Comparison of ENCODE assay signal across 14 mouse cellular contexts in the genomic region with DNA sequence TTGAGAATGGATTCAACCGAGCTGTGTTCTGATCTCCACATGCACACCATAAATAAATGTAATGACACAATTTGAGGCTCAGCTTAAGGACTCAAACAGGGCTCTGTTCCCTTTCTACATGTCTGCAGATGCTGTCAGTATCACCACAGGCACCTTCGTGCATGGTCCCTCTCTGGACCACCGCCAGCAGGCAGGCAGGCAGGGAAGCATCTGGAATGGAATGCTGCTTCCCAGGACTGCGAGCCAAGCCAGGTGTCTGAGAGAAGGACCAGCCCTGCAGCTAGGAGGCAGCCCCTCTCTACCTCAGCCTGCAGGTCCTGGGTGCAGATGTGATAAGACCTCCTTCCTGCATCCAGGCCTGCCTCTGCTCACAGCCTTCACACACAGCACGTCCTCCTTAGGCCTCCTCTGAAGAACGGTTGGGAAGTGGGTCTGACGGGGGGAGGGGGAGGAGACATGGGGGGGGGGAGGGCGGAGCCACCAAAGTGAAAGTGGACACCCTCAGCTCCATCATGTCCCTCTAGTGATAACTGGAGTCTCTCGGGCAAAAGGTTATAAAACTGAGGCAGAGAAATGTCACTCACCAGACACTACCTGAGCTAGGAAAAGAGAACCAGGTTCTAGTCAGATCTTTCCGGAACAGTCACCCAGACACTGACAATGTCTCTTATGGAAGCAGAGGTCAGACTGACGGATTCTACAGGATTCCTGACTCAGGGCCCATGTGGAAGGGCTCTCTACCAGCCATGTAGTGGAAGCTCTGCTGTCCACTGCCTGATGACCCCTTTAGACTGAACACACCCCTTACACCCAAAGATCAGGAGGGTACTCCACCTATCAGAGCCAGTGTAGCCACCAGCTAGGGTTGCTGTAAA. TPM values are rescaled to one million over a fixed set of nuclear protein-coding genes. Genes with fewer than 3 reads are reported as not detected.
DNase-seq lines count a peak whose midpoint lies in the region; ATAC-seq and TF ChIP-seq lines count a peak whose summit lies in the region.
"Had no signal": no experiment of that assay in that cellular context is flagged by ENCODE, and none has a peak within 500 bp of the region (broad histone marks: within the 10 kb centered on the region; RNA-seq: fewer than 3 reads in every experiment).

No protein-coding gene starts in this region.

- no peak for DNase-seq in hindbrain, embryonic 10.5 days (ENCODE audit: low spot score)
- DNase-seq in MEL (ENCODE audit: low read depth, low spot score) = peak; percentile 84
- DNase-seq in liver, postnatal 0 days = no peak
- DNase-seq in cerebellum, postnatal 25 days = no peak
- DNase-seq in layer of hippocampus, adult 11-12 months (ENCODE audit: low spot score) = no peak
- DNase-seq: adrenal gland, postnatal 10 days; cerebellum, adult 9-11 months; layer of hippocampus, postnatal 36 days; lung, postnatal 4 days had no signal

- no peak for ATAC-seq in hindbrain, embryonic 12.5 days (ENCODE audit: low FRiP score)
- no peak for ATAC-seq in heart, embryonic 14.5 days (ENCODE audit: insufficient number of reproducible peaks, insufficient read depth, low FRiP score, low read depth)
- ATAC-seq in liver, postnatal 0 days = no peak
- no peak for ATAC-seq in monocyte, adult 5-6 weeks (replicated peaks; ENCODE audit: insufficient number of reproducible peaks, low FRiP score, low TSS enrichment, poor library complexity, severe bottlenecking)
- ATAC-seq: forebrain, embryonic 13.5 days; hindbrain, embryonic 16.5 days had no signal

- 47% methylated on average over 11 of the region's 11 CpGs for WGBS in hindbrain, embryonic 10.5 days
- WGBS in hindbrain, embryonic 12.5 days = 42% methylated on average over 11 of the region's 11 CpGs
- WGBS in heart, embryonic 14.5 days = 14% methylated on average over 10 of the region's 11 CpGs
- whole genome bisulfite sequencing in liver, postnatal 0 days (ENCODE audit: insufficient replicate concordance) = 39% methylated on average over 11 of the region's 11 CpGs

- TF ChIP-seq RAD21 in MEL (IDR thresholded peaks at IDR 0.05; ENCODE audit: low read depth, low read length) = no peak

- TF ChIP-seq EP300 in MEL (IDR thresholded peaks at IDR 0.05; ENCODE audit: low read depth in 1 of 2, low read length in 2 of 2) = peak in 1 of 2 experiments; percentile 25; a peak in 3 of 4 replicates
- no peak for TF ChIP-seq EP300 in liver, postnatal 0 days (IDR thresholded peaks at IDR 0.05; ENCODE audit: low read depth)

- H3K27ac ChIP-seq in hindbrain, embryonic 10.5 days = peak overlapping the region; percentile 59
- H3K27ac ChIP-seq in hindbrain, embryonic 12.5 days = no peak overlapping the region
- peak overlapping the region; percentile 28 for H3K27ac ChIP-seq in MEL (ENCODE audit: control insufficient read depth, low read depth, low read length)
- H3K27ac ChIP-seq in heart, embryonic 14.5 days (replicated peaks in 1 of 2; ENCODE audit: control insufficient read depth in 1 of 2, insufficient read depth in 1 of 2, low read depth in 2 of 2, low read length in 2 of 2) = peak overlapping the region; percentile 66 to 72
- peak overlapping the region; percentile 45; the same call in 1 of the 2 replicates for H3K27ac ChIP-seq in liver, postnatal 0 days (ENCODE audit: low read depth)
- H3K27ac ChIP-seq: forebrain, embryonic 13.5 days had no signal

- no peak overlapping the region for H3K9ac ChIP-seq in hindbrain, embryonic 12.5 days
- peak overlapping the region; percentile 32 for H3K9ac ChIP-seq in MEL (ENCODE audit: control insufficient read depth, low read depth, low read length, poor library complexity, severe bottlenecking)
- H3K9ac ChIP-seq in heart, embryonic 14.5 days (ENCODE audit: low read length) = peak overlapping the region; percentile 51; the same call in 1 of the 2 replicates
- no peak overlapping the region; the same call in 1 of the 2 replicates for H3K9ac ChIP-seq in liver, postnatal 0 days (replicated peaks)
- H3K9ac ChIP-seq: forebrain, embryonic 13.5 days had no signal

- H3K36me3 ChIP-seq in hindbrain, embryonic 10.5 days = no peaks in the 10 kb centered on the region
- H3K36me3 ChIP-seq in hindbrain, embryonic 12.5 days = no peaks in the 10 kb centered on the region
- H3K36me3 ChIP-seq in MEL (ENCODE audit: control insufficient read depth in 1 of 2, insufficient read depth in 2 of 2, low read length in 2 of 2) = peaks cover 0 to 18% of the 10 kb centered on the region in 2 experiments; a peak in 2 of 4 replicates
- H3K36me3 ChIP-seq in heart, embryonic 14.5 days (ENCODE audit: control insufficient read depth, insufficient read depth, low read length) = no peaks in the 10 kb centered on the region
- no peaks in the 10 kb centered on the region for H3K36me3 ChIP-seq in liver, postnatal 0 days (replicated peaks; ENCODE audit: insufficient read depth, low read length)

- H3K9me3 ChIP-seq in hindbrain, embryonic 10.5 days = no peaks in the 10 kb centered on the region
- H3K9me3 ChIP-seq in hindbrain, embryonic 12.5 days (replicated peaks) = no peaks in the 10 kb centered on the region
- no peaks in the 10 kb centered on the region for H3K9me3 ChIP-seq in MEL (replicated peaks; ENCODE audit: insufficient read depth, low read length)
- H3K9me3 ChIP-seq in heart, embryonic 14.5 days (ENCODE audit: control insufficient read depth, low read length) = no peaks in the 10 kb centered on the region
- no peaks in the 10 kb centered on the region for H3K9me3 ChIP-seq in liver, postnatal 0 days (ENCODE audit: low read length)
- H3K9me3 ChIP-seq: forebrain, embryonic 13.5 days had no signal

- H3K4me2 ChIP-seq in hindbrain, embryonic 12.5 days (replicated peaks) = no peak overlapping the region
- peak overlapping the region; percentile 26 for H3K4me2 ChIP-seq in heart, embryonic 14.5 days (ENCODE audit: low read length)
- H3K4me2 ChIP-seq in liver, postnatal 0 days (ENCODE audit: low read depth, low read length) = peak overlapping the region; percentile 42
- H3K4me2 ChIP-seq: forebrain, embryonic 13.5 days had no signal

- no peak for TF ChIP-seq POLR2A in MEL (IDR thresholded peaks at IDR 0.05; ENCODE audit: control insufficient read depth in 1 of 2, insufficient read depth in 1 of 2, low read depth in 1 of 2, low read length in 2 of 2, poor library complexity in 1 of 2)

- H3K27me3 ChIP-seq in hindbrain, embryonic 10.5 days (ENCODE audit: insufficient read depth, poor library complexity, severe bottlenecking) = no peaks in the 10 kb centered on the region
- no peaks in the 10 kb centered on the region for H3K27me3 ChIP-seq in hindbrain, embryonic 12.5 days
- no peaks in the 10 kb centered on the region for H3K27me3 ChIP-seq in MEL (ENCODE audit: control insufficient read depth in 1 of 2, insufficient read depth in 2 of 2, low read length in 2 of 2)
- H3K27me3 ChIP-seq in heart, embryonic 14.5 days (ENCODE audit: control insufficient read depth, insufficient read depth, low read length) = no peaks in the 10 kb centered on the region
- H3K27me3 ChIP-seq in liver, postnatal 0 days (ENCODE audit: insufficient read depth, low read length) = no peaks in the 10 kb centered on the region
- H3K27me3 ChIP-seq: forebrain, embryonic 13.5 days had no signal

- peaks cover 35% of the 10 kb centered on the region for H3K79me2 ChIP-seq in MEL (ENCODE audit: control insufficient read depth, insufficient read depth, low read length, poor library complexity)

- TF ChIP-seq CTCF in MEL (IDR thresholded peaks at IDR 0.05 in 2 of 3, conservative IDR thresholded peaks at IDR 0.05 in 1 of 3; ENCODE audit: control insufficient read depth in 1 of 3, insufficient read depth in 1 of 3, low read depth in 2 of 3, low read length in 3 of 3, poor library complexity in 1 of 3, severe bottlenecking in 1 of 3) = no peak
- 0 out of 2 replicates have a peak, but pooled peaks have one; percentile 4 for TF ChIP-seq CTCF in liver, postnatal 0 days (IDR thresholded peaks at IDR 0.05; ENCODE audit: low read depth)

- peaks cover 54% of the 10 kb centered on the region for H3K4me1 ChIP-seq in hindbrain, embryonic 10.5 days (replicated peaks)
- peaks cover 38% of the 10 kb centered on the region for H3K4me1 ChIP-seq in hindbrain, embryonic 12.5 days
- H3K4me1 ChIP-seq in MEL (ENCODE audit: control insufficient read depth in 1 of 2, insufficient read depth in 2 of 2, low read length in 2 of 2) = peaks cover 15 to 34% of the 10 kb centered on the region in 2 experiments
- H3K4me1 ChIP-seq in heart, embryonic 14.5 days (ENCODE audit: control insufficient read depth in 2 of 2, insufficient read depth in 2 of 2, low read length in 2 of 2) = peaks cover 26 to 59% of the 10 kb centered on the region in 2 experiments
- H3K4me1 ChIP-seq in liver, postnatal 0 days (ENCODE audit: insufficient read depth) = peaks cover 28% of the 10 kb centered on the region

- H3K4me3 ChIP-seq in hindbrain, embryonic 10.5 days = no peak overlapping the region
- H3K4me3 ChIP-seq in hindbrain, embryonic 12.5 days = no peak overlapping the region
- peak overlapping the region; percentile 28 to 31 for H3K4me3 ChIP-seq in MEL (ENCODE audit: control insufficient read depth in 1 of 2, insufficient read depth in 1 of 2, low read depth in 2 of 2, low read length in 2 of 2)
- H3K4me3 ChIP-seq in heart, embryonic 14.5 days (ENCODE audit: control insufficient read depth in 1 of 2, insufficient read depth in 1 of 2, low read depth in 1 of 2, low read length in 2 of 2) = no peak overlapping the region
- no peak overlapping the region for H3K4me3 ChIP-seq in liver, postnatal 0 days (ENCODE audit: low read depth, low read length)
- H3K4me3 ChIP-seq: forebrain, embryonic 13.5 days had no signal

TF ChIP-seq in MEL, 35 proteins besides CTCF, POLR2A, EP300 and RAD21:
- TF ChIP-seq ELF1 (IDR thresholded peaks at IDR 0.05; ENCODE audit: low read depth, low read length) (no peak), HCFC1 (IDR thresholded peaks at IDR 0.05; ENCODE audit: low read depth, low read length) (0 out of 2 replicates have a peak, but pooled peaks have one; percentile 22), SIN3A (IDR thresholded peaks at IDR 0.05; ENCODE audit: low read length) (0 out of 2 replicates have a peak, but pooled peaks have one; percentile 2), GATA1 (IDR thresholded peaks at IDR 0.05; ENCODE audit: low read depth, low read length) (peak; percentile 31; the same call in 1 of the 2 replicates)

RNA-seq across cellular contexts. Expression of gene Ksr1, which starts 4.7 kb away (rescaled TPM):
- polyA plus RNA-seq in hindbrain, embryonic 10.5 days (2016; fragmentation: Nextera tagmentation; extraction: Ambion mirVana) = 2.7 and 5.2 TPM in 2 replicates
- polyA plus RNA-seq in hindbrain, embryonic 12.5 days (2016; fragmentation: Nextera tagmentation; extraction: Ambion mirVana) = 3.4 and 3.5 TPM in 2 replicates
- 9.7 and 10.5 TPM in 2 replicates for total RNA-seq in MEL (2012; rRNA removed)
- polyA plus RNA-seq in MEL (2012; ENCODE audit: insufficient read depth in 1 of 2, insufficient read length in 2 of 2, low read depth in 1 of 2, low replicate concordance in 2 of 2, missing spikeins in 1 of 2) = 10 to 100 TPM in 1 of 2 experiments, not detected in 1; 18.4 TPM
- polyA plus RNA-seq in heart, embryonic 14.5 days (2014; fragmentation: Nextera tagmentation; extraction: Ambion mirVana) = 4.3 and 5.8 TPM in 2 replicates
- 0.81 and 1.0 TPM in 2 replicates for polyA plus RNA-seq in liver, postnatal 0 days (2015; fragmentation: Nextera tagmentation; extraction: Ambion mirVana)
- 5.3 to 11.9 TPM (median 6.9 TPM) in 3 replicates for total RNA-seq in monocyte, adult 5-6 weeks (2017)

Comparison
In these comparisons a context has a peak if more than half of its experiments do, and no peak if none do; other contexts are left out.
1. H3K4me3 ChIP-seq: peak in MEL (2 of 2); none in hindbrain, embryonic 10.5 days (single experiment), hindbrain, embryonic 12.5 days (single experiment), heart, embryonic 14.5 days (0 of 2) and liver, postnatal 0 days (single experiment).
2. H3K9ac ChIP-seq: peak in MEL (single experiment) and heart, embryonic 14.5 days (single experiment); none in hindbrain, embryonic 12.5 days (single experiment) and liver, postnatal 0 days (single experiment).